ENCODE assay signal across 20 mouse cellular contexts in the genomic region with DNA sequence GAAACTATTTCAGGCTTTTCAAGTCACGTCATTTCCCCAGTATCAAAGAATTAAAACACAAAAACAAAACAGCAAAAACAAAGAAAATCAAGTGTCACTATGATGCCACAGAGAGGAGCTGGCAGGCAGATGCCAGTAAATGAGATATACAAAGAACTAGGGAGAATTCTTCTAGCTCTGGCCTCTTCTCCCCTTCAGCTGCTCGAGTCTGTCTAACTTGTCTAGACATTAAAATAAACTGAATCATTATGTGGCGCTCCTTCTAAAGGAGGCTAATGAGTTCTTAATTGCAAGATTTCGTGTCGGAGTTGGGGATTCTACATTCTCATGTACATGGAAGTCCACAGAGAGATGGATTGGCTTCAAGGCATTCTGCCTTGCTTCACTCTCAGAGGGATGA.
"Had no signal": no experiment of that assay in that cellular context is flagged by ENCODE, and none has a peak within 500 bp of the region (broad histone marks: within the 10 kb centered on the region; RNA-seq: fewer than 3 reads in every experiment).

No protein-coding gene starts in this region.

- H3K4me1 ChIP-seq: limb, embryonic 10.5 days; limb, embryonic 13.5 days; liver, embryonic 12.5 days; liver, embryonic 15.5 days; lung, embryonic 15.5 days; megakaryocyte, embryonic 14.5 days; stomach, embryonic 15.5 days had no signal

- H3K4me2 ChIP-seq: limb, embryonic 13.5 days; liver, embryonic 12.5 days; liver, embryonic 15.5 days; lung, embryonic 15.5 days; midbrain, embryonic 11.5 days; stomach, embryonic 15.5 days had no signal

- H3K27me3 ChIP-seq: limb, embryonic 13.5 days; liver, embryonic 12.5 days; liver, embryonic 15.5 days; lung, embryonic 15.5 days; megakaryocyte, embryonic 14.5 days; stomach, embryonic 15.5 days had no signal

- H3K27ac ChIP-seq: kidney, postnatal 0 days; layer of hippocampus, adult 2 months; limb, embryonic 10.5 days; limb, embryonic 13.5 days; liver, embryonic 12.5 days; liver, embryonic 15.5 days; lung, embryonic 15.5 days; stomach, embryonic 15.5 days had no signal

- H3K4me3 ChIP-seq: layer of hippocampus, adult 2 months; limb, embryonic 10.5 days; limb, embryonic 13.5 days; liver, embryonic 12.5 days; liver, embryonic 15.5 days; lung, embryonic 15.5 days; megakaryocyte, embryonic 14.5 days; stomach, embryonic 15.5 days had no signal

- H3K9me3 ChIP-seq: limb, embryonic 10.5 days; limb, embryonic 13.5 days; liver, embryonic 12.5 days; liver, embryonic 15.5 days; lung, embryonic 15.5 days; stomach, embryonic 15.5 days had no signal

- H3K36me3 ChIP-seq: limb, embryonic 10.5 days; limb, embryonic 13.5 days; liver, embryonic 12.5 days; liver, embryonic 15.5 days; lung, embryonic 15.5 days; stomach, embryonic 15.5 days had no signal

- H3K9ac ChIP-seq: limb, embryonic 13.5 days; liver, embryonic 12.5 days; liver, embryonic 15.5 days; lung, embryonic 15.5 days; stomach, embryonic 15.5 days had no signal

- DNase-seq: kidney, postnatal 25 days; layer of hippocampus, adult 9-11 months; liver; lung, adult 18-20 months; lung, postnatal 10 days; lung, postnatal 36 days; right cerebral cortex, postnatal 25 days; spleen, adult 18-20 months; thymus, postnatal 25 days had no signal

- ATAC-seq: liver, embryonic 12.5 days; midbrain, embryonic 16.5 days had no signal
